Mouse (Mus musculus) kidney, postnatal 0 days (tissue): ENCODE results near the gene Sel1l2. TPM values are rescaled to one million over a fixed set of nuclear protein-coding genes. Genes with fewer than 3 reads are reported as not detected.

Experiments
- ATAC-seq: fragments of 200-750 bp; cut with Nextera tagmentation; replicated peaks from 2 replicates; pipeline ENCODE4 v1.8.0; 2017; ENCODE audit warnings: low read depth, moderate number of reproducible peaks, moderate TSS enrichment, moderate library complexity; ENCODE audit not compliant: low FRiP score
- DNase-seq: peaks from one replicate; pipeline ENCODE4 v3.0.0-alpha.2; 2016; ENCODE audit warnings: low spot score
- H3K27ac ChIP-seq: fragments of 300-500 bp; sonication (generic); 2 replicates; pipeline ENCODE4 v1.5.1; 2014; ENCODE audit warnings: mild to moderate bottlenecking
- H3K27me3 ChIP-seq: fragments of 300-500 bp; sonication (generic); 2 replicates; pipeline ENCODE4 v1.6.1; 2014; ENCODE audit warnings: low read length, mixed read lengths; ENCODE audit not compliant: insufficient read depth
- H3K36me3 ChIP-seq: fragments of 300-500 bp; sonication (generic); 2 replicates; pipeline ENCODE4 v1.6.1; 2014; ENCODE audit warnings: low read length, mixed read lengths; ENCODE audit not compliant: insufficient read depth
- H3K4me1 ChIP-seq: fragments of 300-500 bp; sonication (generic); replicated peaks from 2 replicates; pipeline ENCODE4 v1.6.1; 2014; ENCODE audit warnings: antibody characterized with exemption, low read length, mixed read lengths; ENCODE audit not compliant: insufficient read depth
- H3K4me2 ChIP-seq: fragments of 300-500 bp; sonication (generic); 2 replicates; pipeline ENCODE4 v1.6.1; 2014; ENCODE audit warnings: mild to moderate bottlenecking, low read length, moderate library complexity, mixed read lengths
- H3K4me3 ChIP-seq: fragments of 300-500 bp; sonication (generic); replicated peaks from 2 replicates; pipeline ENCODE4 v1.5.1; 2014; ENCODE audit warnings: low read depth, low read length
- H3K9ac ChIP-seq: fragments of 300-500 bp; sonication (generic); 2 replicates; pipeline ENCODE4 v1.6.1; 2014; ENCODE audit warnings: low read depth, low read length
- H3K9me3 ChIP-seq: fragments of 300-500 bp; sonication (generic); replicated peaks from 2 replicates; pipeline ENCODE4 v1.6.1; 2016; ENCODE audit warnings: low read length, inconsistent platforms, mixed read lengths
- CTCF ChIP-seq: IDR thresholded peaks from 2 replicates; pipeline ENCODE4 v1.5.1; 2016; ENCODE audit warnings: antibody characterized with exemption, low read depth, mild to moderate bottlenecking, moderate library complexity
- WGBS: fragments of 180-500 bp; shearing (Covaris S2); extraction: QIAGEN DNeasy Blood & Tissue Kit; methylation state at CpG from one replicate; pipeline ENCODE4 v1.1.7; 2014; 5-methylcytosine and 5-hydroxymethylcytosine counted together
- polyA plus RNA-seq: library from polyadenylated mRNA; unstranded; fragments of >200 nt; fragmentation: Nextera tagmentation; extraction: Ambion mirVana; gene quantifications from 2 replicates; pipeline ENCODE4 v1.2.1, GENCODE M21; 2015

Gene Sel1l2
- polyA plus RNA-seq, 1 experiment from 2014 or later: not detected

DNA sequence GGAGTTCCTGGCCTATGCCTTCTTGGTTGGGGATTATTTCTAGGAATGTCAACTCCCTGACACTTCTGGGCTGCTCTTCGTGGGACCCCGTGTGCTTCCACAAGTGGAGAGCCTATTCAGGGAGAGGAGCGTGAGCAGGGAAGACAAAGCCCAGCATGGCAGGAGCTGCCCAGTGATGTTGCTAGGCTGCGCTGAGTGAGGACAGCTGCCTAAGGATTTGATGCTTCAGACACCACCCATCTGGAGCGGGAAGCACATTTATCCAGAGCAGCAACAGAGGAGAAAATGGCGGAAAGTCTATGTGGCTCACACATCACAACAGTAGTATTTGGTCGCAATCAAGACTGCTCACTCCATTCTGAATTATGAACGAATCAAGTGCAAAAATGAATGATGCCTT is 169.2 kb downstream of the Sel1l2 start:
- Histone ChIP-seq H3K4me3 (no peak overlapping the region), H3K9ac (no peak overlapping the region), H3K27ac (no peak overlapping the region), H3K4me2 (no peak overlapping the region), H3K4me1 (no peaks in the 10 kb centered on the region), H3K27me3 (no peaks in the 10 kb centered on the region), H3K36me3 (no peaks in the 10 kb centered on the region), H3K9me3 (no peaks in the 10 kb centered on the region)
- no peak for TF ChIP-seq CTCF
- no peak for ATAC-seq
- DNase-seq: no peak
- WGBS: 73% methylated on average over 8 of the region's 8 CpGs

DNA sequence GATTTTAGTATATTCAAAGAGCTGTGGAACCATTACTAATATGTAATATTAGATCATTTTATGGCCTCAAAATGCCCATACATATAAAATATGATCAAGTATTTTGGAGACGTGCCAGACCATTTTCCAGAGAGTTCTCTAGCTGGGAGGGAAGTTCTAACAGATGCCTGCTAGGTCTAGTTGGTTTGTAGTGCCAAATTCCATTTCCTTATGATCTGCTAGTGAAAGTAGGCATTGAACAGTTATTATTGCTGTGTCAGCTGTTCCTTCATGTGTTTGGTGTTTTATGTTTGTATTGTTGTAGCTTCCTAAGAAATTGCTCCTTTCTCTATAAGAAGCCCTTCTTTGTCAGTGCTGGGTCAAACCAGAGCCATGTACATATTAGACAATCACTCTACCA is 173.5 kb downstream of the Sel1l2 start:
- no peak overlapping the region for H3K4me3 ChIP-seq
- H3K4me2 ChIP-seq: no peak overlapping the region
- no peak for DNase-seq
- WGBS: 73% methylated on average over 1 of the region's 1 CpGs
- H3K9ac ChIP-seq: no peak overlapping the region
- TF ChIP-seq CTCF: no peak
- ATAC-seq: no peak
- H3K4me1 ChIP-seq: no peaks in the 10 kb centered on the region
- H3K27me3 ChIP-seq: no peaks in the 10 kb centered on the region
- H3K36me3 ChIP-seq: no peaks in the 10 kb centered on the region
- H3K9me3 ChIP-seq: no peaks in the 10 kb centered on the region
- no peak overlapping the region for H3K27ac ChIP-seq

DNA sequence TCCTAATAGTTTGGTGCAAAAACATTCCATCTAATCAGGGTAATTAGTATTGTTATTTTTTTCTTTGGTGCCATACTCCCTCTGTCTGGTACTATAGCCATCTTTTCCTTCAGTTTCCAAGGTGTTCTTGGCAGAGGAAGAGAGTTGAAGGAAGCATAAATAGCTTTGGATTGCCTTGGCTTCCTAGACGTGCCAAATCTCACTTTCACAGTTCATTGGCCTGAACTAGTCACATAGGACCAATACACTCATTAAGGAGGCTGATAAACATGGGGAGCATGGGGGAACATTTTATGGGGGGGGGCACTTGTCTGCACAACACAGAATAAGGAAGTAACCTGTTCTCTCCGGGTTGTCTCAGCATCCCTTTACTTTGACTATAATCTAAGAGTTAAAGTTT is 174.1 kb downstream of the Sel1l2 start:
- TF ChIP-seq CTCF: no peak
- no peaks in the 10 kb centered on the region for H3K36me3 ChIP-seq
- 51% methylated on average over 2 of the region's 2 CpGs for WGBS
- H3K9me3 ChIP-seq: no peaks in the 10 kb centered on the region
- no peak overlapping the region for H3K9ac ChIP-seq
- H3K4me2 ChIP-seq: no peak overlapping the region
- no peak for DNase-seq
- no peaks in the 10 kb centered on the region for H3K27me3 ChIP-seq
- no peak overlapping the region for H3K27ac ChIP-seq
- no peak overlapping the region for H3K4me3 ChIP-seq
- no peaks in the 10 kb centered on the region for H3K4me1 ChIP-seq
- no peak for ATAC-seq

DNA sequence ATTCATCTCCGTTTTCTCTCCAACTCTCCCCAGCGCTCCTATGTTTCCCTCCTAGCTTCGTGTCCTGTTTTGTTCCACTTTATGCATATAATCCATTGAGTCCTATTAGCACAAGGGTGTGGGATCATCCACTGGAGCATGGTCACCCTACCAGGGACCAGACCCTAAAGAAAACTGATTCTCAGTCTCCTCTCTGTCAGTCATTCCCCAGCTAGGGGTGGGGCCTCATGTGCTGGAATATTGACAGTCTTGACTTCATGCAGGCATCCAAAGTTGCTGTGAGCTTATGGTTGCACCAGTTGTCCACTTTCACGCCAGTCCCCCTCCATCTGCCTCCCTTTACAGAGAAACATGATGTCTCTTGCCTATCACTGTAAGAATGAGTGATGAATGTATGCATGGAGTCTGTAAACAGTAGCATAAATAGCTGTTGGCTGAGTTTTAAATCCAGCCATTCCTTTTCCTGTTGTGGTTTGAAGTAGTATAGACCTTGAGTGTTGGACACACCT is 174.9 kb downstream of the Sel1l2 start:
- no peak overlapping the region for H3K4me3 ChIP-seq
- DNase-seq (no peak), ATAC-seq (no peak)
- no peak overlapping the region for H3K9ac ChIP-seq
- no peak for TF ChIP-seq CTCF
- no peaks in the 10 kb centered on the region for H3K36me3 ChIP-seq
- no peak overlapping the region for H3K4me2 ChIP-seq
- no peak overlapping the region for H3K27ac ChIP-seq
- 90% methylated on average over 4 of the region's 4 CpGs for WGBS
- no peaks in the 10 kb centered on the region for H3K4me1 ChIP-seq
- H3K27me3 ChIP-seq: no peaks in the 10 kb centered on the region
- no peaks in the 10 kb centered on the region for H3K9me3 ChIP-seq

DNA sequence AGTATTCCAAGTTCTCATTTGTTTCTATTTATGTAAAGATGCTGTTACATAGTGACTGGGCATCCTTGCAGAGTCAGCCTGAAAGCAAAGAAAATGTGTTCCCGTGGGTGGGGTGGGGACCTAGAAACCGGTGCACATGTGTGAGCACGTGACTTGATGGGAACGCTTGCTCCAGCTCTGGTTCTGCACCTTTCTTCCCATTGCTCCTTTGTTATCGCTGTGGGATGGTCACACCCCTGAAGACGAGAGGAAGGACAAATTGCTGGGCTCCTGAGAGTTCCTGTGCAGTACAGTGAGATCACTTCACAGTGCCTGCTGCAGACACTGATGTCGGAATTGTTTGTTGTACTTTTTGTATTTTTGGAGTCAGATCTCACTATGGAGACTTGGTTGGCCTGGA is 185.8 kb downstream of the Sel1l2 start:
- Histone ChIP-seq H3K9me3 (no peaks in the 10 kb centered on the region), H3K27ac (no peak overlapping the region), H3K36me3 (0 out of 2 replicates have a peak, but pooled peaks cover 6% of the 10 kb centered on the region), H3K4me3 (no peak overlapping the region), H3K4me1 (no peaks in the 10 kb centered on the region), H3K27me3 (no peaks in the 10 kb centered on the region), H3K4me2 (no peak overlapping the region), H3K9ac (no peak overlapping the region)
- 95% methylated on average over 7 of the region's 7 CpGs for WGBS
- ATAC-seq: no peak
- TF ChIP-seq CTCF: no peak
- DNase-seq: no peak

DNA sequence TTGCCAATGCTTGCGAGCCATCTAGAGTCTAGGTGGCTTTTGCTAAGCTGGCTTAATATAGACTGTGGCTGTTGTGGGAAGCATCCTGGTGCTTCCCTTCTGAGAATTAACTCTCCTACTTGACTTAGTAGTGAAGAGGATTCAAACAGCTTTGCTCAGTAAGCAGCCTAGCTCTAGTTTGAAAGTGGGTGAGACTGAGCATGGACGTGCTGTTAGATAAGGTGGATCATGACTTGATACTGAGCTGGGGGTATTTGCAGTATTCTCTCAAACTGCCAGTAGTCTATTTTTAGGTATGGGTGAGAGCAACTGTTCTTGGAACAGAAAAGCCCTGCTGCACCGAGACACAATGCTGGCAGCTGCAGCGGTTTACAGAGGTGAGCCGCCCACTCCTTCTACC is 186.9 kb downstream of the Sel1l2 start:
- TF ChIP-seq CTCF: no peak
- WGBS: 92% methylated on average over 5 of the region's 5 CpGs
- DNase-seq (no peak), ATAC-seq (no peak)
- no peaks in the 10 kb centered on the region for H3K27me3 ChIP-seq
- no peaks in the 10 kb centered on the region for H3K9me3 ChIP-seq
- no peak overlapping the region for H3K9ac ChIP-seq
- no peak overlapping the region for H3K4me3 ChIP-seq
- H3K27ac ChIP-seq: no peak overlapping the region
- no peak overlapping the region for H3K4me2 ChIP-seq
- peaks cover 8% of the 10 kb centered on the region; the same call in 1 of the 2 replicates for H3K36me3 ChIP-seq
- no peaks in the 10 kb centered on the region for H3K4me1 ChIP-seq

DNA sequence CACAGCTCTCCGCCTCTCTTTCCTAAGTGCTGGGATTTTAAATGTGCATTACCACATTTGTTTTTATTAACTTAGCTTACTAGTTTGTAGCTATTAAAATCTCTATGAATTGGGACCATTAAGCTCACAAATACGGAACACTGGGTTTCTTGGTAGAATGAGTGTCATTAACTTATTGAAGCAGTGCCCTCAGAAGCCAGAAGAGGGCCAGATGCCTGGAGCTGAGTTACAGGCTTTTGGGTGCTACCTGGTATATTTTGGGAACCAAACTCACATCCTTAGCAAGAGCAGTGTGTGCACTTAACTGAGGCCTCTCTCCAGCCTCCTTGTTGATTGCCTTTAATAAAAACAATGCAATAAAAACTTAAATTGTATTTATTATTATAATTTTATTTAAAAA is 188.8 kb downstream of the Sel1l2 start:
- ATAC-seq (no peak), DNase-seq (peak; percentile 10)
- 68% methylated on average over 2 of the region's 2 CpGs for WGBS
- Histone ChIP-seq H3K4me1 (no peaks in the 10 kb centered on the region), H3K9ac (no peak overlapping the region), H3K27ac (no peak overlapping the region), H3K4me2 (no peak overlapping the region), H3K27me3 (no peaks in the 10 kb centered on the region), H3K36me3 (peaks cover 10% of the 10 kb centered on the region; the same call in 1 of the 2 replicates), H3K4me3 (no peak overlapping the region), H3K9me3 (no peaks in the 10 kb centered on the region)
- TF ChIP-seq CTCF: peak; percentile 51
